Mouse (Mus musculus) midbrain, embryonic 14.5 days (tissue): ENCODE data around the gene Sdccag8. TPM values are rescaled to one million over a fixed set of nuclear protein-coding genes. Genes with fewer than 3 reads are reported as not detected.

Experiments used
- ATAC-seq: fragments of 200-750 bp; cut with Nextera tagmentation; 2 replicates; pipeline ENCODE4 v1.8.0; 2017; ENCODE audit warnings: moderate number of reproducible peaks, moderate library complexity; ENCODE audit not compliant: low FRiP score, low TSS enrichment
- DNase-seq: peaks from one replicate; pipeline ENCODE4 v3.0.0-alpha.2; 2015
- H3K27ac ChIP-seq: fragments of 300-500 bp; sonication (generic); replicated peaks from 2 replicates; pipeline ENCODE4 v1.5.1; 2014; ENCODE audit warnings: mild to moderate bottlenecking, low read depth, low read length, moderate library complexity
- H3K27me3 ChIP-seq: fragments of 300-500 bp; sonication (generic); 2 replicates; pipeline ENCODE4 v1.6.1; 2014; ENCODE audit warnings: low read length, control low read depth, mixed read lengths; ENCODE audit not compliant: control insufficient read depth, insufficient read depth
- H3K36me3 ChIP-seq: fragments of 300-500 bp; sonication (generic); 2 replicates; pipeline ENCODE4 v1.6.1; 2014; ENCODE audit warnings: low read length, control low read depth; ENCODE audit not compliant: control insufficient read depth, insufficient read depth
- H3K4me1 ChIP-seq: fragments of 300-500 bp; sonication (generic); 2 replicates; pipeline ENCODE4 v1.6.1; 2014; ENCODE audit warnings: mild to moderate bottlenecking, antibody characterized with exemption, low read length, control low read depth; ENCODE audit not compliant: control insufficient read depth, insufficient read depth
- H3K4me2 ChIP-seq: fragments of 300-500 bp; sonication (generic); 2 replicates; pipeline ENCODE4 v1.6.1; 2014; ENCODE audit warnings: mild to moderate bottlenecking, low read length, moderate library complexity
- H3K4me3 ChIP-seq: fragments of 300-500 bp; sonication (generic); replicated peaks from 2 replicates; pipeline ENCODE4 v1.5.1; 2014; ENCODE audit warnings: low read depth, low read length
- H3K9ac ChIP-seq: fragments of 300-500 bp; sonication (generic); replicated peaks from 2 replicates; pipeline ENCODE4 v1.6.1; 2014; ENCODE audit warnings: mild to moderate bottlenecking, low read length, moderate library complexity
- H3K9me3 ChIP-seq: fragments of 300-500 bp; sonication (generic); 2 replicates; pipeline ENCODE4 v1.6.1; 2016; ENCODE audit warnings: low read length, control low read depth, mixed read lengths; ENCODE audit not compliant: control insufficient read depth
- WGBS: fragments of 180-500 bp; shearing (Covaris S2); extraction: QIAGEN DNeasy Blood & Tissue Kit; methylation state at CpG from one replicate; pipeline ENCODE4 v1.1.7; 2014; 5-methylcytosine and 5-hydroxymethylcytosine counted together
- polyA plus RNA-seq: library from polyadenylated mRNA; unstranded; fragments of >200 nt; fragmentation: Nextera tagmentation; extraction: Ambion mirVana; gene quantifications from 2 replicates; pipeline ENCODE4 v1.2.1, GENCODE M21; 2014

Sdccag8 gene
- polyA plus RNA-seq, 1 experiment from 2014 or later: 23.5 TPM

DNA sequence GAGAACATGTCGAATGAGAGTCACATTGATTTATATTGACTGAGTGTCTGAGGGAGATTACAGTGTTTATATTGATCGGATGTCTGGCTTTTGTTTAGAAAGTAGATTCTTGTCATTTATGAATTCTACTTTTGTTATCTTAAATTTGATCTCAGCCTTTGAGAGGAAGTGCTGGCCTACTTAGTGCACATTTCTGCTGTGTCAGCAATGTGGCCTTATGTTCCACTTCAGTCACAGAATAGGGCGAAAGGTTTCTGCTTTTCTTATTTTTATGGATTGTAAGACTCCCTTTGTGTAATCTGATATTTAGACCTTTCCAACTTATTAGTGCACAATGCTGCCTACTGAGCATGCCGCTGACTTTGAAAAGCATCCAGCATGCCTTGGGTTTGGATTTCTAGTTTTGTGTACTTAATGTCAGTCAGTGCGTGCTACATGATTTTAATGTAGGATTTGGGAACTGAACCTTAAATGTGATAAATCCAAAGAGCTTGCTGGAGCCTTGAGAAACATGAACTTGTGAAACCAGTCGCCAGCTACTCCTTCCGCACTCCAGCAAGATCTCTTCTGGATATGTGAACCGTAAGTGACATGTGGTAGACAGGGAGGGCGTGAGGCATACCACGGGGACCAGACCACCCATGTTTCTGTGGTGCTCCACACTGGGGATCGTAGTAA is 34.3 kb downstream of the Sdccag8 start:
- DNase-seq (no peak), ATAC-seq (no peak)
- peaks cover 15% of the 10 kb centered on the region for H3K36me3 ChIP-seq
- H3K4me2 ChIP-seq: no peak overlapping the region
- no peak overlapping the region for H3K4me3 ChIP-seq
- H3K27ac ChIP-seq: no peak overlapping the region
- no peaks in the 10 kb centered on the region; the same call in 1 of the 2 replicates for H3K9me3 ChIP-seq
- no peaks in the 10 kb centered on the region for H3K27me3 ChIP-seq
- no peak overlapping the region for H3K9ac ChIP-seq
- H3K4me1 ChIP-seq: no peaks in the 10 kb centered on the region
- WGBS: 86% methylated on average over 11 of the region's 11 CpGs

DNA sequence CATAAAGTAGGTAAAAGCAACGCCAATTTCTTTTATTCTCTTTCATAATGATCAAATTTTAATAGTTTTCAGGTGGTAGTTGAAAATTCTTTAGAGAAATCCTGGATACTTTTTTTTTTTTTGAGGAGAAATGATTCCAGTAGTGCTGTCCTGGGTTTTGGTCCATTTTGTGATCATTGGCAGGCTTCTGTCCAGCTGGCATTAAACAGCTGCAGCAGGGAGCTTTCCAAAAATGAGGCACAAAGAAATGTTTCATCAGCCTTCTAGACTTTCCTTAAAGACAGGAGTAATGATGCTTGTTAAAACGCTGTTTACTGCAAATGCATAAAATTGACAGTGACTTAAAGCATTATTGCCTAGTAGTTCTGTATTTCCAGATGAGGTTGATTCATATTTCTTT is 34.9 kb downstream of the Sdccag8 start:
- no peaks in the 10 kb centered on the region for H3K27me3 ChIP-seq
- H3K36me3 ChIP-seq: peaks cover 15% of the 10 kb centered on the region
- H3K9ac ChIP-seq: no peak overlapping the region
- H3K9me3 ChIP-seq: no peaks in the 10 kb centered on the region; the same call in 1 of the 2 replicates
- DNase-seq: no peak
- H3K4me1 ChIP-seq: no peaks in the 10 kb centered on the region
- 91% methylated on average over 2 of the region's 2 CpGs for WGBS
- ATAC-seq: no peak
- H3K4me3 ChIP-seq: no peak overlapping the region
- H3K27ac ChIP-seq: no peak overlapping the region
- no peak overlapping the region for H3K4me2 ChIP-seq

DNA sequence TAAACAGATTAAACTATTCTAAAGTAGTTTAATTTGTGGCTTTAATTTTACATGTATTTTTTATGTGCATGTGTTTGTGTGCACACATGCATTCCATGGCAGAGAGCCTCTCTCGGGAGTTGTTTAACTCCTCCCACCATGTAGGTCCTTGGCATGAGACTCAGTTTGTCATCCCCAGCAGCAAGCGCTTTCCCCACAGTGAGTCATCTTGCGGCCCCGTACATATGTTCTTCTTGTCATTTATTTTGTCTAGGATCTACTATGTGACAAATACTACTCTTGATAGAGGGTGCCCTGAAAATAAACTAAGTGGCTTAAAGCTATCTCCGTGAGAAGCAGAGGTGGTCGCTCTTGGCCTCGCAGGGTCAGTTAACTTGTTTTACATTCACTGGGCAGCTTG is 36.9 kb downstream of the Sdccag8 start:
- Histone ChIP-seq H3K4me2 (no peak overlapping the region), H3K27me3 (no peaks in the 10 kb centered on the region), H3K9me3 (no peaks in the 10 kb centered on the region; the same call in 1 of the 2 replicates), H3K36me3 (peaks cover 14% of the 10 kb centered on the region), H3K27ac (no peak overlapping the region), H3K9ac (no peak overlapping the region), H3K4me1 (no peaks in the 10 kb centered on the region), H3K4me3 (no peak overlapping the region)
- ATAC-seq: no peak
- 97% methylated on average over 7 of the region's 7 CpGs for WGBS
- DNase-seq: no peak

DNA sequence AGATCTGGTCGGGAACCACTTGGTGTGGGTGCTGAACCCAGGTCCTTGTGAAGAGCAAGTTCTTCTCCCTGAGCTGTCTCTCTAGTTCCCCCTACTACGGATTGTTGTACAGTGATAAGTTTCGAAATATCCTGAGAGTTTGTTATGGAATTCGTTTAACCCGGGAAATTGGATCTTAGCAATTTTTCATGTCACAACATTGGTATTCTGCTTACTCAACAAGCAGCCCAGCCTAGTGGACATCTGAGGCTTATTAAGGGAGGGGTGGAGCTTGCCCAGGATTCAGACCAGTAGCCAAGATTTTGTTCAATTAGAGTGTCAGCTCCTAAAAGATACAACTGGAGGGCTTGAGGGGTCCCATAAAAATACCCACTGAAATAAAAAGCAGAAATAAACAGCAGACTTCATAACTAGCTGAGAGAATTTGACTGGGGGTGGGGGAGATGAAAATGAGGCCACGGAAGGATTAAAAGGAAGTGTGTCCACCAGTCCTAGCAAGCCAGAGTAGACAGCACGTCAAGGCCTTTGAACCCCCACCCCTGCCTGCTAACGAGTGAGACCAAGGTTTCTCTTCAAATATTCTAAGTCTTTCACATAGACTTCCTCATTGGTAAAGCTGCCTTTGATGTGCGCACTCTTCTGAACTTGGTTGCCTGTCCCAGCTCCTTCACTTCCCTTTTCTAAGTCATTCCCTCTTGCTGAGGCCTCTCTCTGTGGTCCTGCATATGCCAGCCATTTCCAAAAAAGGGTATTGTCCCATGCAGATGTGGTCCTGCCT is 38.5 kb downstream of the Sdccag8 start:
- 94% methylated on average over 9 of the region's 9 CpGs for WGBS
- H3K27me3 ChIP-seq: no peaks in the 10 kb centered on the region
- H3K9ac ChIP-seq: no peak overlapping the region

DNA sequence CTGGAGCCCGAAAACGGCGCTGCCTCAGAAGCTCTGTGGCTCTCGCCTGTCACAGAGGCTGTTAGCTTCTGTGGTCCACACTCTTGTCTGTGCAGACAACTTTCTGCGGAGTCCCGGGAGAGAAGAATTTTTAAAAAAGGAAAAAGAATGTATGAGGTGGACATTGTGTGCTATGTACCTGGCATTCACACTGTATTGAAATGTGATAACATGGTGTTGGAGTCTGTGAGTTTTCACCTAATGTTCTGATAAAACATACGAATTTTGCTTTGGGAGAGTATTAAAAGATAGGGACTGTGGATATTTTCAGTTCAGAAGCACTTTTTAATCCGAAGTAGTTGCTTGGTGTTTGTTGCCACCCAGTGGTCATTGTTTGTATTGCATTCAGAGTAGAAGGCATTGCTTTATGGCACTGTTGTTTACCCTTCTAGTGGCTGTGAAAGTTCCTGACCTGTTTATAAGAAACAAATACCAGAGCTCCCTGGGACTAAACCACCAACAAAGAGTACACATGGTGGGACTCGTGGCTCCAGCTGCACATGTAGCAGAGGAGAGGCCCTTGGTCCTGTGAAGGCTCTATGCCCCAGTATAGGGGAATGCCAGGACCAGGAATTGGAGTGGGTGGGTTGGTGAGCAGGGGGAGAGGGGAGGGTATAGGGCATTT is 47.7 kb downstream of the Sdccag8 start:
- Histone ChIP-seq H3K36me3 (no peaks in the 10 kb centered on the region), H3K4me2 (no peak overlapping the region)
- 63% methylated on average over 9 of the region's 9 CpGs for WGBS

More for the DNA sequence above, 38.5 kb downstream of the Sdccag8 start:
- Histone ChIP-seq H3K4me2 (no peak overlapping the region), H3K36me3 (peaks cover 14% of the 10 kb centered on the region), H3K9me3 (no peaks in the 10 kb centered on the region; the same call in 1 of the 2 replicates), H3K4me3 (no peak overlapping the region), H3K27ac (no peak overlapping the region), H3K4me1 (no peaks in the 10 kb centered on the region)
- ATAC-seq (no peak), DNase-seq (no peak)

DNA sequence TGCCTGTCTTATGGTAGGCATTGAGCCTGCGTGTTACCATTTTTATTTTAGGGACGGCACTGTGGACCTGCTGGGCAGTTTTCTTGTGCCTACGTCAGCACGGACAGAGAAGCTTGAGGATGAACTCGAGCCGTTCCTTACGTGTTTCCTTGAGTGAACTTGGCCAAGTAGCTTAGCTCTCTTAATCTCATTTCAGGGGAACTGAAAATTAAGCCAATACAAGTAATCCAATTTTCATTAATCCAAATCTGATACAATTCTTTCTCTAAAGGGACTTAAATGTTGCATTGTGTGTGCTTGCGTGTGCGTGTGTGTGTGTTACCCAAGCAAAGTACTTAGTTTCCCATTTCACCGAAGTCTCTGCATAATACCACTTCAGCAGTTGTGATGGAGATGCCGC is 56.0 kb downstream of the Sdccag8 start:
- no peak for DNase-seq
- peaks cover 5% of the 10 kb centered on the region; the same call in 1 of the 2 replicates for H3K36me3 ChIP-seq
- no peaks in the 10 kb centered on the region for H3K27me3 ChIP-seq
- H3K9me3 ChIP-seq: no peaks in the 10 kb centered on the region
- H3K9ac ChIP-seq: no peak overlapping the region
- no peak for ATAC-seq
- WGBS: 62% methylated on average over 11 of the region's 11 CpGs
- H3K4me1 ChIP-seq: no peaks in the 10 kb centered on the region
- H3K4me3 ChIP-seq: no peak overlapping the region
- no peak overlapping the region for H3K27ac ChIP-seq
- H3K4me2 ChIP-seq: no peak overlapping the region

More for the DNA sequence above, 47.7 kb downstream of the Sdccag8 start:
- ATAC-seq (0 out of 2 replicates have a peak, but pooled peaks have one; percentile 11), DNase-seq (peak; percentile 91)
- no peaks in the 10 kb centered on the region for H3K4me1 ChIP-seq
- no peak overlapping the region for H3K9ac ChIP-seq
- no peak overlapping the region for H3K27ac ChIP-seq
- H3K9me3 ChIP-seq: no peaks in the 10 kb centered on the region
- no peak overlapping the region for H3K4me3 ChIP-seq
- H3K27me3 ChIP-seq: no peaks in the 10 kb centered on the region

DNA sequence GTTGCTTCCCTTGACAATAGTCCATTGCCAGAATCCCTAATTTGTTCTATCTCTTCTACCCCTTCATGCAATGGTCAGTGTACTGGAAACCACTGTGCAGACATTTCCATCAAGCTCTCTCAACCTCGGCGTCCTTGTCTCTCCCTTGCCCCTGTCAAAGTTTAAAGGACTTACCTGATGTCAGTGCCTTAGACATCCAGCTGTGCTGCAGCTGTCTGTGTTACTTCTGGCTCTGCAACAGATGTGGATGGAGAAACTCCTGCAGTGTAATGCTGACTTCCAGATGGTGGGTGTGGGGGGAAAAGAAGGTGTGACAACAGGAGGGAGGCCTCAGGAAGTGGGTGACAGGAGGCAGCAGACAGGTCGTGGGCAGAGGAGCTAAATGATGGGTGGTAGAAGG is 57.5 kb downstream of the Sdccag8 start:
- no peaks in the 10 kb centered on the region for H3K9me3 ChIP-seq
- ATAC-seq (no peak), DNase-seq (no peak)
- no peak overlapping the region for H3K9ac ChIP-seq
- no peak overlapping the region for H3K27ac ChIP-seq
- H3K27me3 ChIP-seq: no peaks in the 10 kb centered on the region
- H3K4me1 ChIP-seq: no peaks in the 10 kb centered on the region
- no peak overlapping the region for H3K4me2 ChIP-seq
- peaks cover 5% of the 10 kb centered on the region; the same call in 1 of the 2 replicates for H3K36me3 ChIP-seq
- H3K4me3 ChIP-seq: no peak overlapping the region
- WGBS: 64% methylated on average over 3 of the region's 3 CpGs

DNA sequence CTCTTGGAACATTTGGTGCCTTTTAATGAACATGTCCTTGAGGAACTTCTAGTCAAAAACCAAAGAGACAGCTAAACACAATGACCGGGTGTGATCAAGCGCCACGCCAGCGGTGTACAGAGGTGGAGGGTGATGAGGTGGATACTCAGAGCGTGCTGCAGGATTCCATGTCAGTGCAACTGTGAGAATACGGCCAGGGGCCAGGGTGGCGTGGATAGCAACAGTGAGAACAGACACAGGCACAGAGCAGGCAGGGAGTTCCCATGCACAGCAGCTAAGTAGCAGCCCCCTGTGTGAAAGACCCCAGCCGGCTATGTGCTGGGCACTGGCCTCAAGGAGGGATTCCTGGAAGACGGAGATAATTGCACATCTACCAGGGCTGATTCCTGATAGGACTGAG is 59.0 kb downstream of the Sdccag8 start:
- Histone ChIP-seq H3K9ac (no peak overlapping the region), H3K27ac (no peak overlapping the region), H3K4me1 (no peaks in the 10 kb centered on the region), H3K36me3 (peaks cover 2% of the 10 kb centered on the region; the same call in 1 of the 2 replicates), H3K4me2 (no peak overlapping the region), H3K9me3 (no peaks in the 10 kb centered on the region), H3K4me3 (no peak overlapping the region), H3K27me3 (no peaks in the 10 kb centered on the region)
- ATAC-seq (no peak), DNase-seq (no peak)
- 79% methylated on average over 9 of the region's 9 CpGs for WGBS
